Comparison of ENCODE assay signal across 8 mouse cellular contexts in the genomic region with DNA sequence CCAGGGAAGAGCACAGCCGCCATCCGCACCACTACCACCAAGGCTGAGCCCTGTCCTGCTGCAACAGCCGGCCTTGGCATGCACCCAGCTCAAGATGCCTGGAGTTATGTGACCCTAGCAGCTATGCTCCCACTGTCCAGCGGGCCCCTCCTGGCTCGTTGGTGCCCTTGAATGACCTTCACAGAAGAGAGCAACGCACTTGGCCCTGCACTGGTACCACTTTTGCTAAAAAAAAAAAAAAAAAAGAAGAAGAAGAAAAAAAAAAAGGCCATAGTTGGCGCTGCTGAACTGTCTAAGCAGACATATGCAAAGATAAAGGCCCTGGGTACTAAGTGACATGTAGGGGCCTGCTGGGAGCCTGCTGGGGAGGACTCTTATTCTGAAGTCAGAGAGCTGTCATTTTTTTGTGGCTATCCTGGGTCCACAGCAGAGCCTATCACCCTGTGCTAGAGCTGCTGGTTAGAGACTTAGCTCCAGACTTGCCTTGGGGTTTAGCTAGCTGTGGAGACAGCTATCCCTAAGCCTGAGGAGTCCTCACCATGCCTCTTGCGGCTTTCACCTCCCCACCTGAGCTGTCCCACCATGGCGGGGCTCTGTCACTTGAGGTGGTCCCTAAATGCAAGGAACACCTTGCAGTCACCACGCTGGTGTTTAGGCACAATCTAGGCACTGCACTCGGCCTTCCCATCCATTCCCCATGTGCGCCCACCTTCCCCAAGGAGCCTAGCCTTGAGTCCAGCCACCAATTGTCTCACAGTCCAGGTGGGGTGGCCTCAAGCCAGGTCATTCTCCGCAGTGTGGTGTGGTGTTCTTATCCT. TPM values are rescaled to one million over a fixed set of nuclear protein-coding genes. Genes with fewer than 3 reads are reported as not detected.
DNase-seq lines count a peak whose midpoint lies in the region; ATAC-seq and TF ChIP-seq lines count a peak whose summit lies in the region.

No protein-coding gene starts in this region.

- TF ChIP-seq CTCF in heart, postnatal 0 days (IDR thresholded peaks at IDR 0.05; ENCODE audit: low read depth): 0 out of 2 replicates have a peak, but pooled peaks have one; percentile 4

- peak; percentile 73 to 89 for DNase-seq in adrenal gland, adult (ENCODE audit: inconsistent age in 2 of 2, low spot score in 1 of 2)
- DNase-seq in adrenal gland, adult 8-10 months: no peak
- peak; percentile 66 for DNase-seq in thymus, postnatal 0 days (ENCODE audit: low spot score)
- no peak for DNase-seq in thymus, postnatal 25 days
- DNase-seq in heart, postnatal 0 days (ENCODE audit: low spot score): peak; percentile 88
- no peak for DNase-seq in limb, embryonic 14.5 days (ENCODE audit: low spot score)
- no peak for DNase-seq in cerebellum, adult 9-11 months

- no peaks in the 10 kb centered on the region for H3K27me3 ChIP-seq in heart, postnatal 0 days (ENCODE audit: control insufficient read depth, insufficient read depth, low read length)
- H3K27me3 ChIP-seq in limb, embryonic 14.5 days (ENCODE audit: control insufficient read depth, insufficient read depth, low read length): no peaks in the 10 kb centered on the region

- H3K4me2 ChIP-seq in heart, postnatal 0 days (ENCODE audit: low read depth, low read length): peak overlapping the region; percentile 12; the same call in 1 of the 2 replicates
- no peak overlapping the region for H3K4me2 ChIP-seq in limb, embryonic 14.5 days (replicated peaks; ENCODE audit: low read depth, low read length, severe bottlenecking)

- no peak overlapping the region for H3K9ac ChIP-seq in heart, postnatal 0 days (replicated peaks; ENCODE audit: low read depth, low read length)
- H3K9ac ChIP-seq in limb, embryonic 14.5 days (ENCODE audit: low read depth, low read length, severe bottlenecking): peak overlapping the region; percentile 7; the same call in 1 of the 2 replicates

- peaks cover 11% of the 10 kb centered on the region for H3K4me1 ChIP-seq in heart, postnatal 0 days (ENCODE audit: control insufficient read depth, insufficient read depth)
- H3K4me1 ChIP-seq in limb, embryonic 14.5 days (ENCODE audit: control insufficient read depth, insufficient read depth, low read length): no peaks in the 10 kb centered on the region

- peak; percentile 53; the same call in 1 of the 2 replicates for TF ChIP-seq EP300 in heart, postnatal 0 days (IDR thresholded peaks at IDR 0.05; ENCODE audit: low read depth)

- H3K27ac ChIP-seq in heart, postnatal 0 days (ENCODE audit: low read depth): peak overlapping the region; percentile 77
- no peak overlapping the region for H3K27ac ChIP-seq in limb, embryonic 14.5 days (replicated peaks; ENCODE audit: low read depth, low read length)

- 29% methylated on average over 13 of the region's 13 CpGs for WGBS in heart, postnatal 0 days
- 63% methylated on average over 13 of the region's 13 CpGs for WGBS in limb, embryonic 14.5 days

- peaks cover 36% of the 10 kb centered on the region for H3K36me3 ChIP-seq in heart, postnatal 0 days (replicated peaks; ENCODE audit: control insufficient read depth, insufficient read depth, low read length)
- H3K36me3 ChIP-seq in limb, embryonic 14.5 days (ENCODE audit: control insufficient read depth, insufficient read depth, low read length): peaks cover 22% of the 10 kb centered on the region

- H3K9me3 ChIP-seq in heart, postnatal 0 days (replicated peaks; ENCODE audit: control insufficient read depth, low read length): no peaks in the 10 kb centered on the region
- no peaks in the 10 kb centered on the region for H3K9me3 ChIP-seq in limb, embryonic 14.5 days (ENCODE audit: control insufficient read depth, low read length)

- no peak for TF ChIP-seq POLR2A in limb, embryonic 14.5 days (IDR thresholded peaks at IDR 0.05; ENCODE audit: borderline replicate concordance, extremely low read depth, insufficient read depth, insufficient read length)

- peak; percentile 86 for ATAC-seq in heart, postnatal 0 days (ENCODE audit: insufficient read depth, low read depth)
- ATAC-seq in limb, embryonic 14.5 days (ENCODE audit: low FRiP score, low read depth): no peak
- peak; percentile 24; the same call in 1 of the 2 replicates for ATAC-seq in neutrophil, adult 5-6 weeks (ENCODE audit: extremely low read depth, insufficient number of reproducible peaks, low FRiP score, poor library complexity, severe bottlenecking)

- H3K4me3 ChIP-seq in heart, postnatal 0 days (ENCODE audit: low read depth, low read length): no peak overlapping the region
- no peak overlapping the region for H3K4me3 ChIP-seq in limb, embryonic 14.5 days (replicated peaks; ENCODE audit: low read length)

RNA-seq across cellular contexts. Expression of a gene that starts 5.4 kb away (rescaled TPM):
- total RNA-seq in adrenal gland, adult 8-10 months (2022): 10 to 100 TPM; 14.3 to 19.5 (median 15.7) TPM
- polyA plus RNA-seq in thymus, postnatal 0 days (2015; fragmentation: Nextera tagmentation; extraction: Ambion mirVana): 39.3 and 40.3 TPM in 2 replicates
- total RNA-seq in heart, postnatal 0 days (2014; rRNA removed; ENCODE audit: low replicate concordance): 26.2 and 38.0 TPM in 2 replicates
- 50.7 and 52.9 TPM in 2 replicates for polyA plus RNA-seq in heart, postnatal 0 days (2015; fragmentation: Nextera tagmentation; extraction: Ambion mirVana)
- 41.8 and 47.2 TPM in 2 replicates for polyA plus RNA-seq in limb, embryonic 14.5 days (2012; rRNA removed)
- polyA plus RNA-seq in limb, embryonic 14.5 days (2014; fragmentation: Nextera tagmentation; extraction: Ambion mirVana): 46.5 and 52.3 TPM in 2 replicates
- total RNA-seq in neutrophil, adult 5-6 weeks (2017): 22.3 and 24.7 TPM in 2 replicates

RNA-seq across cellular contexts. Expression of a gene that starts 12.4 kb away (rescaled TPM):
- 100 to 1,000 TPM in 2 of 4 experiments, 10 to 100 TPM in 2; 57.0 to 119 (median 81.5) TPM for total RNA-seq in adrenal gland, adult 8-10 months (2022)
- polyA plus RNA-seq in thymus, postnatal 0 days (2015; fragmentation: Nextera tagmentation; extraction: Ambion mirVana): 23.1 and 27.3 TPM in 2 replicates
- 73.2 and 81.0 TPM in 2 replicates for total RNA-seq in heart, postnatal 0 days (2014; rRNA removed; ENCODE audit: low replicate concordance)
- 75.7 and 84.4 TPM in 2 replicates for polyA plus RNA-seq in heart, postnatal 0 days (2015; fragmentation: Nextera tagmentation; extraction: Ambion mirVana)
- 31.4 and 32.8 TPM in 2 replicates for polyA plus RNA-seq in limb, embryonic 14.5 days (2012; rRNA removed)
- 17.9 and 21.2 TPM in 2 replicates for polyA plus RNA-seq in limb, embryonic 14.5 days (2014; fragmentation: Nextera tagmentation; extraction: Ambion mirVana)
- total RNA-seq in neutrophil, adult 5-6 weeks (2017): 196 TPM in 2 replicates

RNA-seq across cellular contexts. Expression of a gene that starts 18.9 kb away (rescaled TPM):
- 10 to 100 TPM; 42.1 to 45.1 (median 44.3) TPM for total RNA-seq in adrenal gland, adult 8-10 months (2022)
- 21.3 and 22.3 TPM in 2 replicates for polyA plus RNA-seq in thymus, postnatal 0 days (2015; fragmentation: Nextera tagmentation; extraction: Ambion mirVana)
- total RNA-seq in heart, postnatal 0 days (2014; rRNA removed; ENCODE audit: low replicate concordance): 24.1 and 49.8 TPM in 2 replicates
- 9.6 and 10.4 TPM in 2 replicates for polyA plus RNA-seq in heart, postnatal 0 days (2015; fragmentation: Nextera tagmentation; extraction: Ambion mirVana)
- 83.4 and 121 TPM in 2 replicates for polyA plus RNA-seq in limb, embryonic 14.5 days (2012; rRNA removed)
- polyA plus RNA-seq in limb, embryonic 14.5 days (2014; fragmentation: Nextera tagmentation; extraction: Ambion mirVana): 58.3 and 65.3 TPM in 2 replicates
- total RNA-seq in neutrophil, adult 5-6 weeks (2017): 35.8 and 41.4 TPM in 2 replicates

RNA-seq across cellular contexts. Expression of a gene that starts 30.7 kb away (rescaled TPM):
- total RNA-seq in adrenal gland, adult 8-10 months (2022): 100 to 1,000 TPM; 108 to 136 (median 122) TPM
- polyA plus RNA-seq in thymus, postnatal 0 days (2015; fragmentation: Nextera tagmentation; extraction: Ambion mirVana): 37.2 and 44.7 TPM in 2 replicates
- 82.1 and 125 TPM in 2 replicates for total RNA-seq in heart, postnatal 0 days (2014; rRNA removed; ENCODE audit: low replicate concordance)
- 35.0 and 35.8 TPM in 2 replicates for polyA plus RNA-seq in heart, postnatal 0 days (2015; fragmentation: Nextera tagmentation; extraction: Ambion mirVana)
- 134 and 166 TPM in 2 replicates for polyA plus RNA-seq in limb, embryonic 14.5 days (2012; rRNA removed)
- 72.5 and 80.0 TPM in 2 replicates for polyA plus RNA-seq in limb, embryonic 14.5 days (2014; fragmentation: Nextera tagmentation; extraction: Ambion mirVana)
- total RNA-seq in neutrophil, adult 5-6 weeks (2017): 51.4 and 58.1 TPM in 2 replicates

RNA-seq across cellular contexts. Expression of a gene that starts 30.7 kb away (rescaled TPM):
- total RNA-seq in adrenal gland, adult 8-10 months (2022): 10 to 100 TPM; 20.3 to 33.2 (median 27.4) TPM
- polyA plus RNA-seq in thymus, postnatal 0 days (2015; fragmentation: Nextera tagmentation; extraction: Ambion mirVana): 466 and 485 TPM in 2 replicates
- total RNA-seq in heart, postnatal 0 days (2014; rRNA removed; ENCODE audit: low replicate concordance): 83.7 and 100 TPM in 2 replicates
- 127 and 129 TPM in 2 replicates for polyA plus RNA-seq in heart, postnatal 0 days (2015; fragmentation: Nextera tagmentation; extraction: Ambion mirVana)
- 247 and 268 TPM in 2 replicates for polyA plus RNA-seq in limb, embryonic 14.5 days (2012; rRNA removed)
- polyA plus RNA-seq in limb, embryonic 14.5 days (2014; fragmentation: Nextera tagmentation; extraction: Ambion mirVana): 473 and 476 TPM in 2 replicates
- 1.6 and 2.4 TPM in 2 replicates for total RNA-seq in neutrophil, adult 5-6 weeks (2017)

Comparison
In these comparisons a context has a peak if more than half of its experiments do, and no peak if none do; other contexts are left out.
1. DNase-seq: peak in adrenal gland, adult (2 of 2), thymus, postnatal 0 days (single experiment) and heart, postnatal 0 days (single experiment); none in adrenal gland, adult 8-10 months (single experiment), thymus, postnatal 25 days (single experiment), limb, embryonic 14.5 days (single experiment) and cerebellum, adult 9-11 months (single experiment).